Mouse (Mus musculus) stomach, embryonic 16.5 days (tissue): Measurements from ENCODE around the gene Car9. TPM values are rescaled to one million over a fixed set of nuclear protein-coding genes. Genes with fewer than 3 reads are reported as not detected.

Experiments used
- ATAC-seq: fragments of 200-750 bp; cut with Nextera tagmentation; 2 replicates; pipeline ENCODE4 v1.8.0; 2017; ENCODE audit warnings: moderate number of reproducible peaks, moderate TSS enrichment; ENCODE audit not compliant: insufficient read depth, low FRiP score
- H3K27ac ChIP-seq: fragments of 300-500 bp; sonication (generic); 2 replicates; pipeline ENCODE4 v1.5.1; 2014; ENCODE audit warnings: low read length
- H3K27me3 ChIP-seq: fragments of 300-500 bp; sonication (generic); 2 replicates; pipeline ENCODE4 v1.6.1; 2014; ENCODE audit warnings: low read length, control low read depth, mixed read lengths; ENCODE audit not compliant: control insufficient read depth, insufficient read depth
- H3K36me3 ChIP-seq: fragments of 300-500 bp; sonication (generic); 2 replicates; pipeline ENCODE4 v1.6.1; 2014; ENCODE audit warnings: low read length; ENCODE audit not compliant: control insufficient read depth, insufficient read depth
- H3K4me1 ChIP-seq: fragments of 300-500 bp; sonication (generic); 2 replicates; pipeline ENCODE4 v1.6.1; 2014; ENCODE audit warnings: low read length, control low read depth, mixed read lengths; ENCODE audit not compliant: control insufficient read depth, insufficient read depth
- H3K4me2 ChIP-seq: fragments of 300-500 bp; sonication (generic); 2 replicates; pipeline ENCODE4 v1.6.1; 2014; ENCODE audit warnings: low read depth, low read length, mixed read lengths
- H3K4me3 ChIP-seq: fragments of 300-500 bp; sonication (generic); replicated peaks from 2 replicates; pipeline ENCODE4 v1.5.1; 2014; ENCODE audit warnings: mild to moderate bottlenecking, low read length
- H3K9ac ChIP-seq: fragments of 300-500 bp; sonication (generic); 2 replicates; pipeline ENCODE4 v1.6.1; 2014; ENCODE audit warnings: low read length
- H3K9me3 ChIP-seq: fragments of 300-500 bp; sonication (generic); replicated peaks from 2 replicates; pipeline ENCODE4 v1.6.1; 2016; ENCODE audit warnings: low read length, control low read depth; ENCODE audit not compliant: control insufficient read depth
- WGBS: fragments of 180-500 bp; shearing (Covaris S2); extraction: QIAGEN DNeasy Blood & Tissue Kit; methylation state at CpG from one replicate; pipeline ENCODE4 v1.1.7; 2014; 5-methylcytosine and 5-hydroxymethylcytosine counted together
- polyA plus RNA-seq: library from polyadenylated mRNA; unstranded; fragments of >200 nt; fragmentation: Nextera tagmentation; extraction: Ambion mirVana; gene quantifications from 2 replicates; pipeline ENCODE4 v1.2.1, GENCODE M21; 2015

Gene Car9
- polyA plus RNA-seq, 1 experiment from 2014 or later, result 22.3 TPM

GRCm38 (mm10) chr4:43561436-43561996 is 54.8 kb downstream of the Car9 start:
- Histone ChIP-seq H3K9ac (peak overlapping the region; percentile 98), H3K27ac (peak overlapping the region; percentile 100), H3K36me3 (peaks cover 19% of the 10 kb centered on the region; the same call in 1 of the 2 replicates), H3K27me3 (no peaks in the 10 kb centered on the region), H3K4me3 (peak overlapping the region; percentile 93), H3K4me1 (peaks cover 50% of the 10 kb centered on the region), H3K4me2 (peak overlapping the region; percentile 96), H3K9me3 (no peaks in the 10 kb centered on the region)
- under 1% methylated on average over 16 of the region's 16 CpGs for WGBS
- 0 out of 2 replicates have a peak, but pooled peaks have one; percentile 8 for ATAC-seq

GRCm38 (mm10) chr4:43561997-43562768 is 55.4 kb downstream of the Car9 start, which contains the start of the genes Creb3 and Tln1:
TSS of gene Creb3 (plus strand) at chr4:43562332.
TSS of gene Tln1 (minus strand) at chr4:43562691.
- Histone ChIP-seq H3K4me3 (peak within 1 kb of the TSS; percentile 93), H3K36me3 (peaks cover 20% of the 10 kb centered on the region; the same call in 1 of the 2 replicates), H3K9ac (peak within 1 kb of the TSS; percentile 98), H3K27me3 (no peaks in the 10 kb centered on the region), H3K4me1 (peaks cover 50% of the 10 kb centered on the region), H3K4me2 (peak within 1 kb of the TSS; percentile 96), H3K27ac (peak within 1 kb of the TSS; percentile 100), H3K9me3 (no peaks in the 10 kb centered on the region)
- WGBS, result under 1% methylated on average over 62 of the region's 62 CpGs
- peak; percentile 91 for ATAC-seq

GRCm38 (mm10) chr4:43562769-43563600 is 56.2 kb downstream of the Car9 start:
- Histone ChIP-seq H3K36me3 (peaks cover 27% of the 10 kb centered on the region), H3K9me3 (no peaks in the 10 kb centered on the region), H3K4me3 (peak overlapping the region; percentile 93), H3K9ac (peak overlapping the region; percentile 98), H3K4me2 (peak overlapping the region; percentile 88), H3K27me3 (no peaks in the 10 kb centered on the region), H3K27ac (peak overlapping the region; percentile 100), H3K4me1 (peaks cover 44% of the 10 kb centered on the region)
- WGBS, result 3% methylated on average over 22 of the region's 22 CpGs
- no peak for ATAC-seq

Other genes with a start within 250 kb of the Car9 start
- gene Atp8b5, start 239.8 kb upstream of the Car9 start, polyA plus RNA-seq, result 0.19 and 0.22 TPM in 2 replicates
- gene Rusc2, start 125.0 kb upstream of the Car9 start, polyA plus RNA-seq, result 10.4 and 15.1 TPM in 2 replicates
- gene Fam166b, start 77.8 kb upstream of the Car9 start, polyA plus RNA-seq, result not detected in 2 replicates
- 1.7 TPM in 2 replicates for gene Tesk1, start 65.0 kb upstream of the Car9 start, polyA plus RNA-seq
- gene Cd72, start 52.3 kb upstream of the Car9 start, polyA plus RNA-seq, result 2.6 and 3.5 TPM in 2 replicates
- not detected in 2 replicates for gene Sit1, start 23.2 kb upstream of the Car9 start, polyA plus RNA-seq
- gene Ccdc107, start 14.1 kb upstream of the Car9 start, polyA plus RNA-seq, result 106 and 113 TPM in 2 replicates
- gene Arhgef39, start 7.3 kb upstream of the Car9 start, polyA plus RNA-seq, result 45.0 and 46.1 TPM in 2 replicates
- gene Tpm2, start 16.8 kb downstream of the Car9 start, polyA plus RNA-seq, result 1,306 and 1,388 TPM in 2 replicates
- 71.4 and 84.7 TPM in 2 replicates for gene Creb3, start 55.4 kb downstream of the Car9 start, polyA plus RNA-seq
- 62.6 and 64.8 TPM in 2 replicates for gene Tln1, start 55.7 kb downstream of the Car9 start, polyA plus RNA-seq
- 25.9 and 37.2 TPM in 2 replicates for gene Rgp1, start 71.7 kb downstream of the Car9 start, polyA plus RNA-seq
- gene Gba2, start 71.9 kb downstream of the Car9 start, polyA plus RNA-seq, result 14.2 and 15.6 TPM in 2 replicates
- 0.48 and 0.95 TPM in 2 replicates for gene Msmp, start 77.5 kb downstream of the Car9 start, polyA plus RNA-seq
- 8.9 and 9.6 TPM in 2 replicates for gene Npr2, start 125.0 kb downstream of the Car9 start, polyA plus RNA-seq
- 1.3 TPM in 2 replicates for gene Spag8, start 146.6 kb downstream of the Car9 start, polyA plus RNA-seq
- 97.0 and 101 TPM in 2 replicates for gene Hint2, start 149.5 kb downstream of the Car9 start, polyA plus RNA-seq
- gene Tmem8b, start 162.0 kb downstream of the Car9 start, polyA plus RNA-seq, result 3.0 and 3.5 TPM in 2 replicates
- gene Fam221b, start 162.2 kb downstream of the Car9 start, polyA plus RNA-seq, result 2.6 and 3.2 TPM in 2 replicates
- gene Olfr70, start 193.8 kb downstream of the Car9 start, polyA plus RNA-seq, result not detected in 2 replicates
- gene Olfr71, start 203.3 kb downstream of the Car9 start, polyA plus RNA-seq, result not detected in 2 replicates
- 1.6 and 2.2 TPM in 2 replicates for gene Hrct1, start 220.2 kb downstream of the Car9 start, polyA plus RNA-seq
- 0.05 and 0.06 TPM in 2 replicates for gene Spaar, start 223.1 kb downstream of the Car9 start, polyA plus RNA-seq